Mouse (Mus musculus) frontal cortex, adult (tissue): ENCODE measurements around the gene Tsc2.
"Not testable (repeated sequence)": the region's sequence is repeated elsewhere in the genome, so short reads cannot be mapped to it uniquely, and the experiment has no call there.

Source experiments
- ATAC-seq: cut with Nextera tagmentation; 2 replicates; pipeline ENCODE4 v1.9.2; 2017; ENCODE audit warnings: mild to moderate bottlenecking, moderate library complexity, mixed read lengths; ENCODE audit not compliant: low TSS enrichment

Tsc2 gene

GRCm38 (mm10) chr17:24632167-24632812, at the start of gene Tsc2, which contains the start of gene Nthl1:
Gene Tsc2 (minus strand): TSS chr17:24632630.
Gene Nthl1 (plus strand): TSS chr17:24632680.
- peak; percentile 87 for ATAC-seq

GRCm38 (mm10) chr17:24677500-24678080, 45.2 kb upstream of the Tsc2 start:
- ATAC-seq: no peak

- ATAC-seq: no peak
Measured at GRCm38 (mm10) chr17:24676877-24677276, 44.4 kb upstream of the Tsc2 start.

GRCm38 (mm10) chr17:24676187-24676586, 43.8 kb upstream of the Tsc2 start:
- no peak for ATAC-seq

GRCm38 (mm10) chr17:24674277-24674676, 41.8 kb upstream of the Tsc2 start:
- peak; percentile 56 for ATAC-seq

- no peak for ATAC-seq
Measured at GRCm38 (mm10) chr17:24672141-24672540, 39.7 kb upstream of the Tsc2 start.

GRCm38 (mm10) chr17:24671346-24671745, 38.9 kb upstream of the Tsc2 start:
- ATAC-seq: no peak

GRCm38 (mm10) chr17:24670246-24670844, 37.9 kb upstream of the Tsc2 start:
- no peak for ATAC-seq

GRCm38 (mm10) chr17:24669545-24670245, 37.3 kb upstream of the Tsc2 start, which contains the start of gene Zfp598:
Gene Zfp598 (plus strand): TSS chr17:24669687.
- peak; percentile 95 for ATAC-seq

GRCm38 (mm10) chr17:24669214-24669544, 36.7 kb upstream of the Tsc2 start:
- not testable (repeated sequence) for ATAC-seq

- peak; percentile 25; the same call in 1 of the 2 replicates for ATAC-seq
Measured at GRCm38 (mm10) chr17:24667416-24667815, 35.0 kb upstream of the Tsc2 start.

GRCm38 (mm10) chr17:24667011-24667410, 34.6 kb upstream of the Tsc2 start:
- not testable (repeated sequence) for ATAC-seq

- no peak; the same call in 1 of the 2 replicates for ATAC-seq
Measured at GRCm38 (mm10) chr17:24658017-24658758, 25.8 kb upstream of the Tsc2 start, which contains the start of gene Npw. Gene Npw (minus strand): TSS chr17:24658457.

GRCm38 (mm10) chr17:24654969-24655368, 22.5 kb upstream of the Tsc2 start:
- no peak for ATAC-seq

- ATAC-seq: peak; percentile 42; the same call in 1 of the 2 replicates
Measured at GRCm38 (mm10) chr17:24653967-24654710, 21.7 kb upstream of the Tsc2 start.

GRCm38 (mm10) chr17:24651835-24652234, 19.4 kb upstream of the Tsc2 start:
- ATAC-seq: no peak

- ATAC-seq: no peak
Measured at GRCm38 (mm10) chr17:24650766-24651165, 18.3 kb upstream of the Tsc2 start.

- no peak for ATAC-seq
Measured at GRCm38 (mm10) chr17:24650070-24650616, 17.7 kb upstream of the Tsc2 start, which contains the start of gene Slc9a3r2. Gene Slc9a3r2 (minus strand): TSS chr17:24650327.

- ATAC-seq: no peak
Measured at GRCm38 (mm10) chr17:24649581-24650069, 17.2 kb upstream of the Tsc2 start.

- ATAC-seq: no peak
Measured at GRCm38 (mm10) chr17:24648731-24649377, 16.4 kb upstream of the Tsc2 start.
